Mouse (Mus musculus): Measurements from ENCODE around the gene Crlf3. TPM values are rescaled to one million over a fixed set of nuclear protein-coding genes. Genes with fewer than 3 reads are reported as not detected.

Crlf3 gene
- polyA plus RNA-seq, 1 experiment from 2014 or later: 13.2 TPM

GRCm38 (mm10) chr11:80062159-80062558 is 18.6 kb downstream of the Crlf3 start:
- Histone ChIP-seq H3K27ac (replicated peaks) (no peak overlapping the region; the same call in 1 of the 2 replicates), H3K36me3 (ENCODE audit: control insufficient read depth, insufficient read depth, low read length) (peaks cover 3% of the 10 kb centered on the region; the same call in 1 of the 2 replicates)
- WGBS: 26% methylated on average over 4 of the region's 4 CpGs

GRCm38 (mm10) chr11:80056141-80056540 is 24.6 kb downstream of the Crlf3 start:
- H3K4me2 ChIP-seq (replicated peaks; ENCODE audit: low read depth): no peak overlapping the region
- no peak overlapping the region for H3K9ac ChIP-seq (ENCODE audit: low read length)
- TF ChIP-seq CTCF (IDR thresholded peaks at IDR 0.05; ENCODE audit: low read depth): no peak
- no peak for TF ChIP-seq EP300 (optimal IDR thresholded peaks at IDR 0.05)
- no peak overlapping the region for H3K4me3 ChIP-seq (ENCODE audit: low read depth, low read length)
- H3K36me3 ChIP-seq (ENCODE audit: control insufficient read depth, insufficient read depth, low read length): peaks cover 3% of the 10 kb centered on the region
- H3K4me1 ChIP-seq (replicated peaks; ENCODE audit: control insufficient read depth, insufficient read depth): no peaks in the 10 kb centered on the region
- H3K9me3 ChIP-seq (ENCODE audit: control insufficient read depth, low read length): no peaks in the 10 kb centered on the region
- no peak for ATAC-seq (ENCODE audit: low FRiP score, low TSS enrichment)
- 80% methylated on average over 9 of the region's 9 CpGs for WGBS
- DNase-seq (ENCODE audit: low spot score): no peak
- H3K27me3 ChIP-seq (ENCODE audit: control insufficient read depth, insufficient read depth, low read length): no peaks in the 10 kb centered on the region
- no peak overlapping the region for H3K27ac ChIP-seq (replicated peaks)

More at GRCm38 (mm10) chr11:80062159-80062558, 18.6 kb downstream of the Crlf3 start:
- ATAC-seq (ENCODE audit: low FRiP score, low TSS enrichment): peak; percentile 29; the same call in 1 of the 2 replicates
- Histone ChIP-seq H3K4me2 (replicated peaks; ENCODE audit: low read depth) (no peak overlapping the region), H3K4me1 (replicated peaks; ENCODE audit: control insufficient read depth, insufficient read depth) (no peaks in the 10 kb centered on the region), H3K27me3 (ENCODE audit: control insufficient read depth, insufficient read depth, low read length) (no peaks in the 10 kb centered on the region), H3K4me3 (ENCODE audit: low read depth, low read length) (no peak overlapping the region), H3K9ac (ENCODE audit: low read length) (no peak overlapping the region), H3K9me3 (ENCODE audit: control insufficient read depth, low read length) (no peaks in the 10 kb centered on the region)
- no peak for TF ChIP-seq EP300 (optimal IDR thresholded peaks at IDR 0.05)
- TF ChIP-seq CTCF (IDR thresholded peaks at IDR 0.05; ENCODE audit: low read depth): no peak
- no peak for DNase-seq (ENCODE audit: low spot score)

- H3K27me3 ChIP-seq (ENCODE audit: control insufficient read depth, insufficient read depth, low read length): no peaks in the 10 kb centered on the region
- ATAC-seq (ENCODE audit: low FRiP score, low TSS enrichment) (no peak), DNase-seq (ENCODE audit: low spot score) (no peak)
- H3K4me2 ChIP-seq (replicated peaks; ENCODE audit: low read depth): no peak overlapping the region
- no peak overlapping the region for H3K9ac ChIP-seq (ENCODE audit: low read length)
- H3K27ac ChIP-seq (replicated peaks): no peak overlapping the region
- TF ChIP-seq EP300 (optimal IDR thresholded peaks at IDR 0.05) (no peak), CTCF (IDR thresholded peaks at IDR 0.05; ENCODE audit: low read depth) (no peak)
- 34% methylated on average over 4 of the region's 4 CpGs for WGBS
- H3K9me3 ChIP-seq (ENCODE audit: control insufficient read depth, low read length): no peaks in the 10 kb centered on the region
- H3K4me3 ChIP-seq (ENCODE audit: low read depth, low read length): no peak overlapping the region
- no peaks in the 10 kb centered on the region for H3K4me1 ChIP-seq (replicated peaks; ENCODE audit: control insufficient read depth, insufficient read depth)
- peaks cover 3% of the 10 kb centered on the region for H3K36me3 ChIP-seq (ENCODE audit: control insufficient read depth, insufficient read depth, low read length)
These were observed 26.1 kb downstream of the Crlf3 start for GRCm38 (mm10) chr11:80054659-80055058.

- 87% methylated on average over 5 of the region's 5 CpGs for WGBS
- H3K36me3 ChIP-seq (ENCODE audit: control insufficient read depth, insufficient read depth, low read length): peaks cover 5% of the 10 kb centered on the region
- TF ChIP-seq CTCF (IDR thresholded peaks at IDR 0.05; ENCODE audit: low read depth) (no peak), EP300 (optimal IDR thresholded peaks at IDR 0.05) (no peak)
- no peak overlapping the region for H3K9ac ChIP-seq (ENCODE audit: low read length)
- no peaks in the 10 kb centered on the region for H3K27me3 ChIP-seq (ENCODE audit: control insufficient read depth, insufficient read depth, low read length)
- no peaks in the 10 kb centered on the region for H3K4me1 ChIP-seq (replicated peaks; ENCODE audit: control insufficient read depth, insufficient read depth)
- H3K4me2 ChIP-seq (replicated peaks; ENCODE audit: low read depth): no peak overlapping the region
- no peak overlapping the region for H3K27ac ChIP-seq (replicated peaks)
- DNase-seq (ENCODE audit: low spot score): no peak
- ATAC-seq (ENCODE audit: low FRiP score, low TSS enrichment): no peak
- no peaks in the 10 kb centered on the region for H3K9me3 ChIP-seq (ENCODE audit: control insufficient read depth, low read length)
- H3K4me3 ChIP-seq (ENCODE audit: low read depth, low read length): no peak overlapping the region
These were observed 27.6 kb downstream of the Crlf3 start for GRCm38 (mm10) chr11:80053171-80053570.

- H3K4me3 ChIP-seq (ENCODE audit: low read depth, low read length): no peak overlapping the region
- no peak overlapping the region for H3K4me2 ChIP-seq (replicated peaks; ENCODE audit: low read depth)
- no peaks in the 10 kb centered on the region for H3K27me3 ChIP-seq (ENCODE audit: control insufficient read depth, insufficient read depth, low read length)
- H3K9me3 ChIP-seq (ENCODE audit: control insufficient read depth, low read length): no peaks in the 10 kb centered on the region
- no peaks in the 10 kb centered on the region for H3K4me1 ChIP-seq (replicated peaks; ENCODE audit: control insufficient read depth, insufficient read depth)
- H3K36me3 ChIP-seq (ENCODE audit: control insufficient read depth, insufficient read depth, low read length): peaks cover 5% of the 10 kb centered on the region; the same call in 1 of the 2 replicates
- TF ChIP-seq EP300 (optimal IDR thresholded peaks at IDR 0.05): no peak
- DNase-seq (ENCODE audit: low spot score) (no peak), ATAC-seq (ENCODE audit: low FRiP score, low TSS enrichment) (no peak)
- no peak overlapping the region for H3K9ac ChIP-seq (ENCODE audit: low read length)
- 64% methylated on average over 7 of the region's 7 CpGs for WGBS
- H3K27ac ChIP-seq (replicated peaks): no peak overlapping the region
These were observed 28.3 kb downstream of the Crlf3 start for GRCm38 (mm10) chr11:80052456-80052855.

- DNase-seq (ENCODE audit: low spot score) (no peak), ATAC-seq (ENCODE audit: low FRiP score, low TSS enrichment) (peak; percentile 42; the same call in 1 of the 2 replicates)
- no peak overlapping the region for H3K4me3 ChIP-seq (ENCODE audit: low read depth, low read length)
- H3K36me3 ChIP-seq (ENCODE audit: control insufficient read depth, insufficient read depth, low read length): peaks cover 5% of the 10 kb centered on the region; the same call in 1 of the 2 replicates
- no peak overlapping the region for H3K9ac ChIP-seq (ENCODE audit: low read length)
- H3K4me2 ChIP-seq (replicated peaks; ENCODE audit: low read depth): no peak overlapping the region
- TF ChIP-seq EP300 (optimal IDR thresholded peaks at IDR 0.05): no peak
- TF ChIP-seq CTCF (IDR thresholded peaks at IDR 0.05; ENCODE audit: low read depth): no peak
- H3K27me3 ChIP-seq (ENCODE audit: control insufficient read depth, insufficient read depth, low read length): no peaks in the 10 kb centered on the region
- no peak overlapping the region for H3K27ac ChIP-seq (replicated peaks)
- WGBS: 43% methylated on average over 2 of the region's 2 CpGs
- H3K9me3 ChIP-seq (ENCODE audit: control insufficient read depth, low read length): no peaks in the 10 kb centered on the region
- no peaks in the 10 kb centered on the region for H3K4me1 ChIP-seq (replicated peaks; ENCODE audit: control insufficient read depth, insufficient read depth)
These were observed 30.7 kb downstream of the Crlf3 start for GRCm38 (mm10) chr11:80050088-80050487.
